Mouse (Mus musculus) gastrocnemius, postnatal 4 days (tissue): ENCODE results near the gene Gpr61. TPM values are rescaled to one million over a fixed set of nuclear protein-coding genes. Genes with fewer than 3 reads are reported as not detected.

ENCODE experiments used
- DNase-seq, 2 experiments: peaks; one replicate each; pipeline ENCODE4 v3.0.0; 2021 to 2022; ENCODE audit warnings: low spot score in 2 of 2, mixed read lengths in 2 of 2
- long read RNA-seq, 2 experiments: library from polyadenylated mRNA; stranded (forward); transcript quantifications; one replicate each; pipeline ENCODE4 v2.0.0; 2021
- total RNA-seq, 2 experiments: library from RNA; stranded (reverse); gene quantifications; 2 replicates each; pipeline ENCODE4 v1.2.3; 2021

The Gpr61 gene
- under 1 TPM; 0.18 to 0.22 TPM for total RNA-seq
- long read RNA-seq, experiment 1 = 0 reads
- long read RNA-seq, experiment 2 = 0 reads

DNA sequence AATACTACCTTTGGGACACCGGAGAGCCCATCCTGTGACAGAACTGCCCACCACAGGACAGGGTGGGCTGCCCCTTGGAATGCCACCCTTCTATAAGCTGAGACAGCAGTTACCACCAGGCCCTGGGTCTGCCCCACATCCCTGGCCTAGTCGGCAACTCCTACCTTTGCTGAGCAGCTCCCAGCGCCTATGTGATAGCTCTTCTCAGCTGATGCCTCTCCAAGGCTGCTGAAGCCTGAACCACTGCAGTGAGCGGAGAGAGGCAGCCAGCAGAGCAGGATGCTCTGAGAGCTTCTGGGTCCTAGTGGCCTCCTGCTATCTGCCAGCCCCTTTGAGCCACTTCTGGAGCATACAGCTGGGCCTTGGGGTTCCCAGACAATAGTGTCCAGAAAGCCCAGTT, at the start of gene Gpr61:
Gene Gpr61 (minus strand): TSS at position 227 of the 400 bp plus-strand sequence.
- no peak for DNase-seq

DNA sequence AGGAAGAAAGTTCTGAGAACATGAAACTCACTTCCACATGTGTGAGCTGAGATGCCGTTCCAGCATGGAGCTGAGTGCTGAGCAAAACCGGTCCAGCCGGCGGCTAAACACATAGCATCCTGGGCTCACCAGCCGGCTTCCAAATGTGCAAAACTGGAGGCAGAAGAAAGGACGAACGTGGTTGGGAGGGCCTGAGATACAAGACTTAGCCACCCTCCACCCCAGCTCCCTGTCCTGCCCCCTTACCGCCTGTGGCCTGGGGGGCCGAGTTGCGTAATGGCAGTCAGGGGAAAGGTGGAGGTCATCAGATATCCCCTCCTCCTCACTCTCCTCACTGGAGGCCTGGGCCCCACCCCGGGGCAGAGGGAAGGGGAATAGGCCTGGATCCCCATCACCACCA, 49.8 kb upstream of the Gpr61 start:
- peak in 1 of 2 experiments; percentile 9 for DNase-seq

DNA sequence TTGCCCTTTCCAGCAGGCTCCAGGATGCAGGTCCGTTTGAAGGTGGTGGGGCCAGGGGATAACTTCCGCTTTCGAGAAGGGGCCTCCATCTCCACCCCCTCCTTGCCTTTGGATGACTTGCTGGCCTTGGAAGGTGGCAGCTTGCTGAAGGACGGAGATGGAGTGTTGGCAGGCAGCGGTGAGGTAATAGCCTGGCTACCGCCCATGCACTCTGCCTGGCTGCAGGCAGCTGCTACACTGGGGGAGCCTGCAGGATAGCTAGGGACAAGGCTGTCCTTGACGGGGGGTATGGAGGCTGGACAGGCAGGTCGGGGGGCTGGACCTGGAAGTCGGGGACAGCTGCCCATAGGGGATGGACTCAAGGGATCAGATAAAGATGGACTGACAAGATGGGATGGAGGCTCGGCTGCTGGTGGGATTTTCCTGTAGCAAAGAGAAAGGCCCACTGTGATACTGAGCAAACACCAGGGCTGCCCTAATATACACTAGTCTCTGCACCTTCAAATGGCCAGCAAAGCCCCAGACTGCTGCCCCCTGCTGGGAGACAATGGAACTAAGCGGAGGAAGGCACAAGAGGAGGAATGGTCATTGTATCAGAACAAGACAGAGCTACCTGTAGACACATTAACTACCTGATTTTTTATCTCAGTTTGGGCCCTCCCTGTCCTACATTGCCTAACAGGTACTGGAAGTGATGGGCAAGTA, 49.1 kb upstream of the Gpr61 start:
- DNase-seq = peak in 1 of 2 experiments; percentile 81

DNA sequence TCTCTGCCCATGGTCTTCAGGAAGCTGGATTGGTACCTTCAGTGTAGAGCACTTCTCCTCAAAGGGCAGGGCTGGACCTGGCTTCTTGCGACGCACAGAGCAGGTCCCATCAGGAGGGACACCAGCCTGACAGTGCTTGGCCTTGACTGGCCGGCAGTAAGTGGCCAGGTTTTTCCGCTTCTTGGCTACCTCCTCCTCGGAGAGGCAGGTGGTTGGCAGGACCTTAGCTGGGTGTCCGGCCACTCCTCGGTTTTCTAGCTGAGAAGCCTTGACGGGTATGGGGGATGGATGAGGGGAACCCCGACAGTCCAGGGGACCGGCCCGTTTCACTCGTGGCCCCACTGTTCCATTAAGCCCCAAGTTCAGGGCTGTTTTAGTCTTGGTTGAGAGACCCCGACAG, 48.5 kb upstream of the Gpr61 start:
- no peak for DNase-seq

DNA sequence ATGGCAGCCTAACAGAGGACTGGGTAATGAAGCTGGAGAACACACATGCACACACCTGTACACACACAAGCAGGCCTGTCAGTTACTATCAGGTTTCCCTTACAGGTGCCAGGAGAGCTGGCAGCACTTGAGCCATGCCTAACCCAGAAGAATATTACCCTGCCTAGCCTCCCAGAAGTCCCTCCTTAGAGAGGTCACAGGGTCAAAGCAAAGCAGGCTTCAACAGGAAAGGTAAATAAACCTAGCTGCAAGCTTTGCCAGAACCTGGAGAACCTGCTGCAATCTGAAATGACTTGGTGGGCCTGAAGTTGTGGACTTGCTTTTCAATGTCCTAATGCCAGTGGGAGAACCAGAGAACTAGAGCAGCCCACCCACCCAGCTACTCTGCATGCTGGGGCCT, 47.8 kb upstream of the Gpr61 start:
- no peak for DNase-seq

DNA sequence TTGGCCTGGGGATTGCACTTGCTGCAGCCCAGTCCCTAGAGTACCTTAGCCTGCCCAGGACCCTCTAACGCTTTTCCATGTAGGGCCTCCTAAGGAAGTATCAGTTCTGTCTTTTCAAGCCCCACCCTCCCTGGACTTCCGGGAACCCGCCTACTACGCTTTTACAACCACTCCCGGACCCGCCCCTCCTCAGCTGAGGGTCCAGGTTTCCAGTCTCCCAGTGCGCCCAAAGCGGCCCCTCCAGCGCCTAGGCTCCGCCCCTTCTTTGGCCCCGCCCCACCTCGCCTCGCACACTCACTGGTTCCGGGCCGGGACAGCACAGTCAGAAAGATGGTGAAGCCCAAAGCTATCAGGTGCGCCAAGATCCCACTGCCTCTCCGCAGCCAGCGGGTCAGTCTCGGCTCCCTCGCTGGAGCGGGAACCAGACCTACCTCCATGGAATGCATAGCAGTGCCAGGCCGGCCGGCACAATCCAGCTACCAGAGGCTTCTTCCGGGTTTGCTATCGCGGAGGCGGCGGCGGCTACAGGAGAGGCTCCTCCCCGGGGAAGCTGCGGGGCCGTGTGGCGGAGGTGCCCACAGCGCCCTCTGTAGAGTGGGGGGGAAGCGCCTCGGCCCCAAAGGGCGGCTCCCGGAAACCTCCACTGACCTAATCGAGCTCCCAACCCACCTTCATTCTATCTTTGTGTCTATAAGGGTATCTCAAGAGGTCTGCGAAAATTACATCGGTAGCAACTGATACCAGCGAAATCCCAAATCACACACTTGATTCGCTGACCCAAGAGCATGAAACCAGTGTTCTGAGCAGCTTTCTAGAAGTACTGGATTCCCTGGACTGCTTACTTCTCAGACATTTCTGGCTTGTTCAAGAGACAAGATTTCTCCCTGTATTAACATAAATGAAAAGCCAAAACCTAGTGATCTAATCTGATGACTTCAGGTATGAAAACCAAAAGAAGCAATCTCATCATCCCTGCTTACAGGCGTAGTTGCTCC, 45.9 kb upstream of the Gpr61 start, which contains the start of gene Cyb561d1:
Gene Cyb561d1 (minus strand): TSS at position 884 of the 995 bp plus-strand sequence.
- peak; percentile 88 to 92 for DNase-seq

DNA sequence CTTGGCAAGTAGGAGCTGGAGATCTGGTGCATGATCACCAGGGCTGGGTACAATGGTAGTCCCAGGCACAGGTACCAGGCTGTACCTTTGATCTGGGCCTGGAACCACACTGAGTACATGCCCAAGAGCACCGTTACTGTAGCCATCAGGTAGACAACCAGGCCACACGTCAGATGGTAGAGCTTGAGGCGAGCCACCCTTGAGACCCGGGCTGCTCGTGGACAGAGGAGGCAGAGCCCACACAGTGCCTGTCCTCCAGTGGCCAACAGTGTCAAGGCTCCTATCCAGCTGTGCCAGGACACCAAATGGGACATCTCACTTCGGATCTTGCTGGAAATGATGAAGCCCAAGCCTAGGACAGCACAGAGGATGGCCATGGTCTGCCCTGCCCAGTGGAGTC, 44.5 kb upstream of the Gpr61 start:
- peak in 1 of 2 experiments; percentile 7 for DNase-seq

DNA sequence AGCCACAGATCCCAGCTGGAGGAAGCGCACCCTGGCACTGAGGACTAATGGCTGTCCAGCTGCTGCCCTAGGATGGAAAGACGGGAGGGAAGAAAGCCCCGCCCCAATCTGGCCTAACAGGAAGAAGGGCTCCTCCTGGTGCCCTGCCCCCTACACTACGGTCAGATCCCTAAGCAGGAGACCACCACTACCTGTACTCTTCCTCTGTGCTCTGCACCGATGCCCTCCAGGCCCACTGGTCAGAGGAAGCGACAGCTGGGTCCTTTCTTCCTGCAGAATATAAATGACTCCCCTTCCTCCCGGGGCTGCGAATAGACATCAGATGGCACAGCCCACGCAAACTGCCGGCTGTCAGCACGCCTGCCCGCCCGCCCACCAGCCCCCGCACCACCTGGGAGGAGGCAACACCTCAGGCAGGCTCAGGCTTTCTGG, 42.4 kb upstream of the Gpr61 start:
- DNase-seq = peak in 1 of 2 experiments; percentile 67

DNA sequence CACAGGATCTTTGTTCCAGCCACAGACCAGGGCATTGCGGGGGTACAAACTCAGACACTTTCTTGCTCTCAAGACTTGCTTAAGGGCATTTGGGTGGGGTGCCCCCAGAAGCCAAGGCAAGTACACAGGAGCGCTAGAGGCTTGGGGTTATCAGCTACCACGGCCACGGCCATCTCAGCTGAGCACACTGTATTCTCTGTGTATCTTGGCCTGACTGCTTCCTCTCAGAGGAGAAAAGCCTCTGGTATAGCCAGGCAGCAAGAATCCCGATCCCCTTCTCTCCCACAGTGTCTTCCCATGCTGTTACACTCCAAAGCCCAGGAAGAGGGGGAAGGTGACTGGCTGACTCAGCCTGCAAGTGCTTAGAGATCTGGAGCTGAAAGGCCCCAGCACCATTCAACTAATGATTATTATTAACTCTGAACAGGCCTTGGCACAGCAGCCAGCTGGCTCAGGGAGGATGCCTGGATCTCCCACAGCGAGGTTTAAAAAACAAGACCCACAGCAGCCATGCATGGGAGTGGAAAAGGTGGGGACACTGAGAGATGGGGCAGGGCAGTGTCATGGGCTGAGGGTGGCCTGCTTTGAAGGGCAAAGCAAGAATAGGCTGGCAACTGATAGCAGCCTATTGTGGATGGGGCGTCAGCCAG, 41.4 kb upstream of the Gpr61 start:
- DNase-seq = no peak

DNA sequence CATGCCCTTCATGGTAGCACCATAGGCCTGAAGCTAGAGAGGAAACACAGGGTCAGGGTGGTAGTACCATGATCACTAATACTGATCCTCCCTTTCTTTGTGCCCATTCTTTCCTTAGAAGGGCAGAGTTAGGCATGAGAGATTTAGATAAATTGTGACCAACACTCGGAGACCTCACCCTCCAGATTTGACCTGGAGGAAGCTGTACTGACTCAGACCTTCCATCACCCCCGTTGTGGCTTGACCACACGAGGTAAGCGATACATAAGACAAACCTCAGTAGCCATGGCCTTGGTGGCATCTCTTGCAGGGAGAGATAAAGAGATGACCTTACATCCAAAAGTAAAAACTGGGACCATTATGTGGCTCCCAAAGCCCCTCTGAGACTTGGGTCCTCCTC, 40.6 kb upstream of the Gpr61 start:
- no peak for DNase-seq

DNA sequence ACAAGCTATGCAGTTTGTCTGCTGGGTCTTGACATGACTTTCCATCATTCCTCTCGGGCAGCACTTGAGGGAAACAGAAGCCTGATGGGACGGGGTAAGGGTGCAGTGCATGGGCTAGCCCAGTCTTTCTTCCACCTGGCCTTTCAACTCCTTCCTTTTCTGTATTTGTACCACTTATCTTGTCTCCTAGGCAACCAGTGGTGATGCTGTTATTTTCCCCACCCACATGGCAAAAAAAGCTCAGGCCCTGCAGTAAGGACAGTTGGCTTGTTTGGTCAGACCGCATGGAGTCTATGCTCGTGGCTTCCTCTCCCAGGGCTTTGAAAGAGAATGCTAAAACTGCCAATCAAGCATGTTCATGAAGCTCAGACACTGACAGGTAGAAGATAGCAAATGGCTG, 39.0 kb upstream of the Gpr61 start:
- DNase-seq = no peak

DNA sequence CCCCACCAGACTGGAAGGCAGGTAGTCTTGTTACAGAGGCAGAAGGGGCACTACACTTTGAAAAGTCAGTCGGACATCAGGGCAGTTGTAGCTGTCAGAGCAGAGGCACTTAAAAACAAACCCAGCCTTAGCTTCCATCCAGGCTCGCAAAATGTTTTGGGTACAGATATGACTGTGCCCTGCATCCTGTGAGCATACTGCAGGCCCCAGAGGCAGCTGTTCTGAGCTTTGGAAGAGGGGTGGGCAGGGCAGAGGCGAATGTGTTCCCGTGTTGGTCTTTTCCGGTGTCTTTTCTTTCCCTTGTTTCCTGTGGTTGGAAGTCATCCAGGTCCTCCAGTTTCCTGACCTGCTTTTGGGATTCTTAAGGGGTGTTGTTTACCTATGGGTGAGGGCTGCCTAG, 35.2 kb upstream of the Gpr61 start:
- no peak for DNase-seq

DNA sequence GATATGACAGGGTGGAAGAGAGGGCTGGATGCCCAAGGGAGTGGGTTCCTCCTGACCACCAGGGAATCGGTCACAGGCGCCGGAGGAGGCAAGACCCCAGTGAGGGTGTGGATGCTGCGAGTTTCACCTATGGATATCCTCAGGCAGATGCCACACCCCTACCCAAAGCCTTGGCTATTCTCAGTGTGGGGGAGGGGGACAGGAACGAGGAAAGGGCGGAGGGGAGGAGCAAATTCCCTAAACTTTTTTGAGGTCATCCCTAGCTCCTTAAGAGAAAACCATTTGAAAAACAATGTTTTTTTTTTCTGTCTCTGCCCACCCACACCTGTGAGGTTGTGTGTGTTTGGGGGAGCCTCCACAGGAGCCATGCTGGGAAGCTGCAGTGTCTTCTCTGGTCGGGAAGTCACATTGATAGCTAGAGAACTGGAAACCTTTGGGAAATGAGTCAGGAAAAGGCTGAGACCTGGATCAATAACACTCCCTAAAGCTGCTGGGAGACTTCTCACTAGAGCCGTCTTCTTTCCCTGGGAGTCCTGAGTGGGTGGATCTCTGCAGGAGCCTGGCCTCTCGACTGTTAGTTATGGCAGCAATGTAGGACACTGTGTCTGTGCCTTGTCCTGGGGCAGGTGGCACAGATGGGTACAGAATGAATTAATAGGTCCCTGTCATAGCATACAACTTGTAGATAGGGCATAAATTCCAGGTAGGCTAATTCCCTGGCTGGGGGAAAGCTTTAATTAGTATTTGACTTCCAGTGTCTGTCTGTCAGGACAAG, 34.2 kb upstream of the Gpr61 start:
- DNase-seq = no peak

DNA sequence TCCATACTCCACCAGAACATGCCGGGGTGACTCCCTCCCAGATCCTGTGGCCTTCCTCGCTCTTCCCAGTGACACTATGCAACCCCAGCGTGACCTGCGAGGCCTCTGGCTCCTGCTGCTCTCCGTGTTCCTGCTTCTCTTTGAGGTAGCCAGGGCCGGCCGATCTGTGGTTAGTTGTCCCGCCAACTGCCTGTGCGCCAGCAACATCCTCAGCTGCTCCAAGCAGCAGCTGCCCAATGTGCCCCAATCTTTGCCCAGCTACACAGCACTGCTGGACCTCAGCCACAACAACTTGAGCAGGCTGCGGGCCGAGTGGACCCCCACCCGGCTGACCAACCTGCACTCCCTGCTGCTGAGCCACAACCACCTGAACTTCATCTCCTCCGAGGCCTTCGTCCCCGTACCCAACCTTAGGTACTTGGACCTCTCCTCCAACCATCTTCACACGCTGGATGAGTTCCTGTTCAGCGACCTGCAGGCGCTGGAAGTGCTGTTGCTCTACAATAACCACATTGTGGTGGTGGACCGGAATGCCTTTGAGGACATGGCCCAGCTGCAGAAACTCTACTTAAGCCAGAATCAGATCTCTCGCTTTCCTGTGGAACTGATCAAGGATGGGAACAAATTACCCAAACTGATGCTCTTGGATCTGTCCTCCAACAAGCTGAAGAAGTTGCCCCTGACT, 32.6 kb upstream of the Gpr61 start:
- DNase-seq = peak in 1 of 2 experiments; percentile 48

DNA sequence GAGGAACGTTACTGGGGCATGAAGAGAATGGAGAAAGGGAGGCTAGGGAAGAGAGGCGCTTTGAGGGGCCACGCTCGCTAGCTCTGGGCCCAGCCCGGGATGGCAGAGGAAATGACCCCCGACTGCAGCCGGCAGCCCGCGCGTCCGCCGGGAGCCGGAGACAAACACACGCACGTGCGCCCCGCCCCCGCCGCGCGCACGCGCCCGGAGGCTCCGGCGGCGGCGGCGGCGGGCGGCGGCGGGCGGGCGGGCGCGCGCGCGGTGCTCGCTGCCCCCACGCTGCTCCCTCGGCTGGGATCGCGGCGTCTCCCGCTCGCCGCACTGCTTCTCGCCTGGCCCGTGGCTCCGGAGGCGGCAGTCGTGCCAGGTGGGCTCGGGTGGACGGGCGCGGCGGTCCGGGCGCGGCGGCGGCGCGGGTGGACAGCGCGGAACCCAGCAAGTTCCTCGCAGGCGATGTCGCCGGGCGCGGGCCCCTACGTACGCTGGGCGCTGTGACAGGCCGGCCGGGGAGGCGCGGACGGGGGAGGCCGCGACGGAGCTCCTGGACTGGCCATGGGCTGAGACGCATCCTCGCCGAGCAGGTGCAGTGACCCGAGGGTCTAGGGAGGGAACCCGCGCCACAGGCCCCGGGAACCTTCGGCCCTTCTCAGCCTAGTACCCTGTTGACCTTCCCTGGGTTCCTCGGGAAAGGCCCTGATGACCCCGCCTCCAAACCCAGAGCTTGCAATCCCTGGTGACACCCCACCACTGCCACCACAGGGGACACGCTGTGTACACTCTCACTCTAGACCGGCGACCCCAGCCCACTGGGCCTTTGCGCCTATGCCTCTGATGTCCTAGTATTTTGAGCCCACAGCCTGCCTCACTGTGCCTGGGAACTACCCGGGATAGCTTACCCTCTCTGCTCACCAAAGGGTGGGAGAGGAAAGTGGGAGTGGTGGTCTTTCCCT, 31.7 kb upstream of the Gpr61 start, which contains the start of gene Amigo1:
Gene Amigo1 (plus strand): TSS at position 238 of the 950 bp plus-strand sequence.
- peak in 1 of 2 experiments; percentile 57 for DNase-seq

DNA sequence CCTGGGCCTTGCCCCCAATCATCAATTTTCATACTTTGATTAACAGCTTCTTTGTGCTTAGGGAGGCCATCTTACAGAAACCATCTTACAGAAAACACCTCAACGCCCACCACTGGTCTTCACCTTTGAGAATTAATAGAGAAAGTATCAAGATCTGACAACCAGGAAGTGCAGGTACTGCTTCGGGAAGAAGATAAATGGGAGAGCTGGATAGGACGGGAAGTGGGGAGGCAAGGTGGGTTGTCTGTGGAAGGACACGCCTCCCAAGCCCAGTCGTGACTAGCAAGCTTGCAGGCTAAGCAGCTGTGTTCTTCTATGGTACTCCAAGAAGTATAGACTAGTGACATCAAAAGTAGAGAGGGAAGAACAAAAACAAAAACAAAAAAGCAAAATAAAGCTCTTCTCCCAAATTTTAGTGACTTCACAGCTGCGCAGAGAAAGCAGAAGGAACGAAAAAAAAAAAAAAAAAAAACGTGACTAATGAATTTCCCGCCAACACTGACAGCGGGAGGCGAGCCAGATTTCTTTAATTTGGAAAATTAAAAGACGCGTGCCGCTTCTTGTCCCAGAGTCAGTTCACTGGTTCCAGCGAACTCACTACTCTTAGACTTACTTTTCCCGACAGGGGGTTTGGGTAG, 30.9 kb upstream of the Gpr61 start:
- DNase-seq = peak in 1 of 2 experiments; percentile 6

DNA sequence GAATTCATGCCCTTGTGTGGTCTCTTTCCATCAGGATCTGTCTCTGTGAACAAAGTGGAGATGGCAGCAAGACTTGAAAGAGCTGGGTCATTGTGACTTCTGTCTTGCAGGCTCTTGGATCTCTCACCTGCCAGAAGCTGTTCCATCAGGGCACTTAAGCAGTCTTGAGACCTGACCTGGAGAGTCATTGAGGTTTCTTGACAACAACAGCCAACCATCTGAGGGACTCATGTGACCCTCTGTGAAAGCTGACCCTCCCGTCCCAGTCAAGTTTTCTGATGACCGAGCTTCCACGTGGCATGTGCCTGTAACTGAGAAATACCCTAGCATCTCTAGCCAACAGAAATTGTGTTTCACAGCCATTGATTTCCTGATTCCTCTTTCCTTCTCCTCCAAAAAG, 30.1 kb upstream of the Gpr61 start:
- DNase-seq = peak in 1 of 2 experiments; percentile 7

DNA sequence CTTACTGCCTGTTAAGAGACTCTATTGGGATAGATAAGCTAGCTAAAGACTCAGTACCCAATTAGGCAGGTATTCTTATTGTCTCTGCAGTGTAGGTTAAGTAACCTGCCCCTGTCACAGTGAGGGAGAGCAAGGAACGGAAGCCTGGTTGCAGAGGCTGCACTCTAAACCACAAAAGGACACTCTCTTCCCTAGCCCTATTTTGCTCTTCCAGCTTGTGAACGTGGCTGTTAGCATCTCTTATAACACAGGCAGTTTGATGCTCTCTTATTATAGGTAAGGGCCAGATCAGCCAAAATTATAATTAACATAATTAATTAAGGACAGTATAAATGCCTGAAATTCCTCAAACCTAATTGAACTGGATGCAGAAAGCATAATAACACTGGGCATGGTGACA, 25.8 kb upstream of the Gpr61 start:
- no peak for DNase-seq
